Mouse (Mus musculus): ENCODE results near the gene Rapgef3.

The Rapgef3 gene

GRCm38 (mm10) chr15:97721008-97721701 is 46.6 kb downstream of the Rapgef3 start:
- no peak for DNase-seq (ENCODE audit: low read depth, low spot score)

- no peak for DNase-seq (ENCODE audit: low read depth, low spot score)
Observed at GRCm38 (mm10) chr15:97720026-97720675, 47.6 kb downstream of the Rapgef3 start.

GRCm38 (mm10) chr15:97719494-97719893 is 48.3 kb downstream of the Rapgef3 start:
- no peak for DNase-seq (ENCODE audit: low read depth, low spot score)

- DNase-seq (ENCODE audit: low read depth, low spot score) = no peak
Observed at GRCm38 (mm10) chr15:97718535-97719155, 49.1 kb downstream of the Rapgef3 start.

- peak; percentile 79 for DNase-seq (ENCODE audit: low read depth, low spot score)
Observed at GRCm38 (mm10) chr15:97717861-97718534, 49.8 kb downstream of the Rapgef3 start.

GRCm38 (mm10) chr15:97716782-97717181 is 51.0 kb downstream of the Rapgef3 start:
- DNase-seq (ENCODE audit: low read depth, low spot score) = no peak

- DNase-seq (ENCODE audit: low read depth, low spot score) = no peak
Observed at GRCm38 (mm10) chr15:97715734-97716133, 52.0 kb downstream of the Rapgef3 start.

- no peak for DNase-seq (ENCODE audit: low read depth, low spot score)
Observed at GRCm38 (mm10) chr15:97715083-97715482, 52.7 kb downstream of the Rapgef3 start.

GRCm38 (mm10) chr15:97712546-97712945 is 55.2 kb downstream of the Rapgef3 start:
- DNase-seq (ENCODE audit: low read depth, low spot score) = no peak

- no peak for DNase-seq (ENCODE audit: low read depth, low spot score)
Observed at GRCm38 (mm10) chr15:97710906-97711305, 56.9 kb downstream of the Rapgef3 start.

GRCm38 (mm10) chr15:97705211-97706050 is 62.3 kb downstream of the Rapgef3 start, which contains the start of gene Rpap3:
TSS of gene Rpap3 (minus strand) at chr15:97705825.
- DNase-seq (ENCODE audit: low read depth, low spot score) = peak; percentile 83

GRCm38 (mm10) chr15:97696616-97697015 is 71.2 kb downstream of the Rapgef3 start:
- DNase-seq (ENCODE audit: low read depth, low spot score) = no peak
